Mouse (Mus musculus) neutrophil, adult 65 days (primary cell): ENCODE data around the gene Pik3c2b. TPM values are rescaled to one million over a fixed set of nuclear protein-coding genes. Genes with fewer than 3 reads are reported as not detected.

Experiments used
- total RNA-seq: library from RNA; stranded (reverse); gene quantifications from 2 replicates; pipeline ENCODE4 v1.2.4, GENCODE M21; 2023

Gene Pik3c2b
- total RNA-seq, result 11.0 and 14.8 TPM in 2 replicates

DNA sequence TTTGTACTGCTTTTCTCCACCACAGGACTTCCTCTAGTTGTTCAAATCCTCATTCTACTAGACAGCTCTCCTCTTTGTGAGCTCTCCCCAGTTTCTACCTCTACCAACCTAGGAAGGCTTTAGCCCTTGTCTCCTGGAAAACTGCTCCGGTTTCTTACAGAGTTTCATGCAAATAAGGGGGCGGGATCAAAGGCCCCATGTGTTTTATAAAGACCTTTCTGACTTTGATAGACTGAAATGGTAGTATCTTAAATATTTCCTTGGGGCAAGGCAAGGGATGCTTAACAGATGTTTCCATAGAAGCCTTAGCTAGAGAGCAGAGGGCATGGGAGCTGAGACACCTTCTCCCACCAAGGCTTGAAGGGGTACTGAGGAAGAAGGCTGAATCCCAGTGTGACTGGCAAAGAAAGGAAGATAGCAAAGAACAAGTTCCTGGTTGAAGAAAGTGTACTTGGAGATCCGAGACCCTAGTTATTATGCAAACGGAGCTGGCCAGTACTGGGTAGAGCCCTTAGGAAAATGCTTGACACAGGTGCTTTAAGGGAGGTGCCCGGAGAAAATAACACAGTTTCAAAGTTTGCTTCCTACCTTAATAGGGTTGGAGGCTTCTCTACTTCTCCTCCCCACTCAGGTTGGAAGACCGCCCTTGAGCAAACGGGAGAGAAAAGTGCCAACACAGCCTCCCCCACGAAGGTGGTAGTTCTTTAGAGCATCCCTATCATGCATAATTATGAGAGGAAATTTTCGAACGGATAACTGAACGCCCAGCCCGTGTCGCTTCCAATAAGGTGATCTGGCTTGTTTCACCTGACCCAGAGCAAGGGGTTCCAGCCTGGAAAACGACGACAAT, at the start of gene Pik3c2b:
TSS of gene Pik3c2b (plus strand) at position 657 of the 850 bp plus-strand sequence.

GRCm38 (mm10) chr1:133030461-133030860, 15.0 kb upstream of the Pik3c2b start, which contains the start of gene Mdm4:
TSS of gene Mdm4 (minus strand) at chr1:133030561.

GRCm38 (mm10) chr1:133130638-133131560, 85.4 kb downstream of the Pik3c2b start, which contains the start of gene Ppp1r15b:
TSS of gene Ppp1r15b (plus strand) at chr1:133131143.

Other genes starting within 250 kb of the Pik3c2b start
- not detected in 2 replicates for gene Lrrn2, start 165.4 kb upstream of the Pik3c2b start, total RNA-seq
- 129 and 162 TPM in 2 replicates for gene Mdm4, start 15.1 kb upstream of the Pik3c2b start, total RNA-seq
- gene Ppp1r15b, start 85.5 kb downstream of the Pik3c2b start, total RNA-seq, result 176 and 204 TPM in 2 replicates
- gene Plekha6, start 118.5 kb downstream of the Pik3c2b start, total RNA-seq, result 2.2 and 7.4 TPM in 2 replicates